In the genomic region with DNA sequence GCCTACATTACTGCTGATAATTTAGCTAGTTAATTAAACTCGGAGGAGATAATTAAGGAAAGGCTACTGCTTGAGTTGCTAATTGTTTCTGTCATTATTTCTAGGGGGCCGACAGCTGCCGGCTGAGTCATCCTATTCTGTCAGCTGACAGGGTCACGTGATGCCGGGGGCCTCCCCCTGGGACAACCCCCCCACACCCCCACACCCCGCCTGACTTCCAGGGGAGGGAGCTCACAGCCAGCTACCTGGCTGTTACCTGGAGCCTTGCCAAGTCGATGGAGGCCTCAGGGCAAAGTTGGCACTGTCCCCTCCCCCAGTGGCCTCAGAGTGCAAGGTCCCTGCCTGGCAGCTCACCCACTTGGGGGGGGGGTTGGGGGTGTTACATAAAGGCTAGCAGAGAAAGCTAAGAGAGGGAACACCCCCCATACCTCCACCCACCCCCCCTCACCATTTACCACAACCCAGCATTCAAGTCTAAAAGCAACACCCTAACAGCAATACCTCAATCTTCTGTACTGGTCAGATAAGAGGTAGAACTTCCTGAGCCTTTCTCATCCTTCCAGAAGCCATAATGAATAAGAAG, we compare ENCODE assay signal across 8 mouse cellular contexts. TPM values are rescaled to one million over a fixed set of nuclear protein-coding genes. Genes with fewer than 3 reads are reported as not detected.
A peak's percentile ranks its signal among the peaks of the same experiment; 100 is the strongest.
DNase-seq lines count a peak whose midpoint lies in the region; ATAC-seq and TF ChIP-seq lines count a peak whose summit lies in the region.

No protein-coding gene starts in this region.

- no peaks in the 10 kb centered on the region for H3K36me3 ChIP-seq in lung, embryonic 14.5 days (ENCODE audit: insufficient read depth)
- no peaks in the 10 kb centered on the region for H3K36me3 ChIP-seq in intestine, postnatal 0 days (ENCODE audit: control insufficient read depth, insufficient read depth)
- no peaks in the 10 kb centered on the region for H3K36me3 ChIP-seq in midbrain, embryonic 15.5 days (replicated peaks)
- H3K36me3 ChIP-seq in heart, embryonic 10.5 days: no peaks in the 10 kb centered on the region

- no peak for TF ChIP-seq CTCF in lung, embryonic 14.5 days (IDR thresholded peaks at IDR 0.05; ENCODE audit: low read depth)
- peak; percentile 31; the same call in 1 of the 2 replicates for TF ChIP-seq CTCF in intestine, postnatal 0 days (IDR thresholded peaks at IDR 0.05; ENCODE audit: low read depth)

- no peaks in the 10 kb centered on the region for H3K9me3 ChIP-seq in lung, embryonic 14.5 days (ENCODE audit: low read depth, low read length)
- no peaks in the 10 kb centered on the region for H3K9me3 ChIP-seq in intestine, postnatal 0 days (ENCODE audit: control insufficient read depth)
- H3K9me3 ChIP-seq in midbrain, embryonic 15.5 days: no peaks in the 10 kb centered on the region
- H3K9me3 ChIP-seq in heart, embryonic 10.5 days: no peaks in the 10 kb centered on the region; the same call in 1 of the 2 replicates

- no peak overlapping the region for H3K4me3 ChIP-seq in lung, embryonic 14.5 days (ENCODE audit: low read depth, low read length)
- H3K4me3 ChIP-seq in intestine, postnatal 0 days (ENCODE audit: low read depth, low read length): peak overlapping the region; percentile 22
- no peak overlapping the region for H3K4me3 ChIP-seq in midbrain, embryonic 15.5 days
- no peak overlapping the region for H3K4me3 ChIP-seq in heart, embryonic 10.5 days

- H3K9ac ChIP-seq in lung, embryonic 14.5 days: no peak overlapping the region
- H3K9ac ChIP-seq in intestine, postnatal 0 days (ENCODE audit: low read depth, low read length): 0 out of 2 replicates have a peak overlapping the region, but pooled peaks have one; percentile 31
- no peak overlapping the region for H3K9ac ChIP-seq in midbrain, embryonic 15.5 days

- H3K27me3 ChIP-seq in lung, embryonic 14.5 days (ENCODE audit: insufficient read depth, low read length): no peaks in the 10 kb centered on the region
- H3K27me3 ChIP-seq in intestine, postnatal 0 days (replicated peaks; ENCODE audit: control insufficient read depth, insufficient read depth, low read length): no peaks in the 10 kb centered on the region
- no peaks in the 10 kb centered on the region for H3K27me3 ChIP-seq in midbrain, embryonic 15.5 days (replicated peaks)
- H3K27me3 ChIP-seq in heart, embryonic 10.5 days (ENCODE audit: insufficient read depth, poor library complexity, severe bottlenecking): peaks cover 36% of the 10 kb centered on the region

- no peaks in the 10 kb centered on the region for H3K4me1 ChIP-seq in lung, embryonic 14.5 days (ENCODE audit: insufficient read depth)
- no peaks in the 10 kb centered on the region for H3K4me1 ChIP-seq in intestine, postnatal 0 days (replicated peaks; ENCODE audit: control insufficient read depth, insufficient read depth, low read length)
- peaks cover 10% of the 10 kb centered on the region for H3K4me1 ChIP-seq in midbrain, embryonic 15.5 days
- H3K4me1 ChIP-seq in heart, embryonic 10.5 days: peaks cover 3% of the 10 kb centered on the region; the same call in 1 of the 2 replicates

- ATAC-seq in lung, embryonic 14.5 days (ENCODE audit: insufficient read depth): no peak
- peak; percentile 92 for ATAC-seq in intestine, postnatal 0 days
- peak; percentile 30; the same call in 1 of the 2 replicates for ATAC-seq in midbrain, embryonic 15.5 days (replicated peaks)

- 0 out of 2 replicates have a peak overlapping the region, but pooled peaks have one; percentile 18 for H3K4me2 ChIP-seq in lung, embryonic 14.5 days
- H3K4me2 ChIP-seq in intestine, postnatal 0 days (replicated peaks; ENCODE audit: low read depth): peak overlapping the region; percentile 65
- peak overlapping the region; percentile 18 for H3K4me2 ChIP-seq in midbrain, embryonic 15.5 days

- peak; percentile 45 for DNase-seq in lung, embryonic 14.5 days
- DNase-seq in lung, postnatal 36 days: no peak
- peak; percentile 64 for DNase-seq in cerebellum, adult 9-10 months
- no peak for DNase-seq in layer of hippocampus, adult 18-20 months (ENCODE audit: low spot score in 2 of 2)
- no peak for DNase-seq in heart, embryonic 10.5 days (ENCODE audit: low spot score)
- DNase-seq in adrenal gland, postnatal 25 days: no peak

- 30% methylated on average over 7 of the region's 7 CpGs for WGBS in lung, embryonic 14.5 days
- WGBS in intestine, postnatal 0 days: 8% methylated on average over 7 of the region's 7 CpGs
- 29% methylated on average over 7 of the region's 7 CpGs for WGBS in midbrain, embryonic 15.5 days
- 30% methylated on average over 7 of the region's 7 CpGs for WGBS in heart, embryonic 10.5 days

- no peak overlapping the region for H3K27ac ChIP-seq in lung, embryonic 14.5 days (ENCODE audit: low read depth)
- peak overlapping the region; percentile 63 for H3K27ac ChIP-seq in intestine, postnatal 0 days (ENCODE audit: low read depth, low read length)
- H3K27ac ChIP-seq in midbrain, embryonic 15.5 days: no peak overlapping the region
- no peak overlapping the region for H3K27ac ChIP-seq in heart, embryonic 10.5 days

RNA-seq across cellular contexts. Expression of gene Micall2, which starts 41.1 kb away (rescaled TPM):
- 3.0 and 4.8 TPM in 2 replicates for polyA plus RNA-seq in lung, embryonic 14.5 days (2014; fragmentation: Nextera tagmentation; extraction: Ambion mirVana)
- 12.8 and 13.0 TPM in 2 replicates for polyA plus RNA-seq in intestine, postnatal 0 days (2015; fragmentation: Nextera tagmentation; extraction: Ambion mirVana)
- 12.2 and 14.0 TPM in 2 replicates for polyA plus RNA-seq in midbrain, embryonic 15.5 days (2015; fragmentation: Nextera tagmentation; extraction: Ambion mirVana)
- 1 to 10 TPM; 1.1 to 1.5 TPM for total RNA-seq in layer of hippocampus, adult 18-20 months (2021)
- 4.1 and 5.7 TPM in 2 replicates for polyA plus RNA-seq in heart, embryonic 10.5 days (2016; fragmentation: Nextera tagmentation; extraction: Ambion mirVana)
- total RNA-seq in adrenal gland, postnatal 25 days (2021): 12.8 and 13.1 TPM in 2 replicates

Comparison
In these comparisons a context has a peak if more than half of its experiments do, and no peak if none do; other contexts are left out.
1. DNase-seq: peak in lung, embryonic 14.5 days (single experiment) and cerebellum, adult 9-10 months (single experiment); none in lung, postnatal 36 days (single experiment), layer of hippocampus, adult 18-20 months (0 of 2), heart, embryonic 10.5 days (single experiment) and adrenal gland, postnatal 25 days (single experiment).
2. Peak in every context shown above with its lines, with median percentiles within 50 percentile points of each other: H3K4me2 ChIP-seq.